Mouse (Mus musculus): ENCODE measurements around the gene Gmnn.

Gmnn gene

GRCm38 (mm10) chr13:24724395-24724759 is 37.3 kb downstream of the Gmnn start:
- POLR2A ChIA-PET, result interaction anchor here in 1 of 4 experiments (1.7 kb wide), 1 partner anchor 11 kb away, joined by 3 read pairs; no protein-coding TSS in a partner anchor
- CTCF ChIA-PET, result interaction anchor here in 2 of 4 experiments (1.1 to 2.1 kb wide), 2 partner anchors 11 kb away, joined by 7 to 8 read pairs; no protein-coding TSS in a partner anchor

- CTCF ChIA-PET, result interaction anchor here in 3 of 4 experiments (1.1 to 2.4 kb wide), 4 partner anchors 10 kb away, joined by 3 to 13 read pairs (median 8); no protein-coding TSS in a partner anchor
- POLR2A ChIA-PET, result interaction anchor here in 1 of 4 experiments (1.5 to 1.7 kb wide), 2 partner anchors 11 kb away, joined by 3 to 4 read pairs; no protein-coding TSS in a partner anchor
Measured at GRCm38 (mm10) chr13:24723699-24724394, 37.9 kb downstream of the Gmnn start.

- CTCF ChIA-PET, result interaction anchor here in 2 of 4 experiments (0.7 to 2.4 kb wide), 2 partner anchors 8 to 14 kb away, joined by 3 to 13 read pairs; no protein-coding TSS in a partner anchor
Measured at GRCm38 (mm10) chr13:24721502-24721901, 40.2 kb downstream of the Gmnn start.

GRCm38 (mm10) chr13:24717677-24718076 is 44.0 kb downstream of the Gmnn start:
- ChIA-PET CTCF (interaction anchor here in 2 of 4 experiments (0.5 to 1.3 kb wide), 3 partner anchors 236 to 301 kb away, joined by 3 to 10 read pairs (median 7); no protein-coding TSS in a partner anchor), POLR2A (no interaction called here)

More at GRCm38 (mm10) chr13:24721502-24721901, 40.2 kb downstream of the Gmnn start:
- POLR2A ChIA-PET, result interaction anchor here in 1 of 4 experiments (0.7 to 1.3 kb wide), 5 partner anchors 10 to 383 kb away, joined by 3 read pairs; no protein-coding TSS in a partner anchor

- ChIA-PET POLR2A (no interaction called here), CTCF (no interaction called here)
Measured at GRCm38 (mm10) chr13:24716441-24716840, 45.3 kb downstream of the Gmnn start.

- ChIA-PET CTCF (interaction anchor here in 2 of 4 experiments (0.6 kb wide), 2 partner anchors 98 to 320 kb away, joined by 4 read pairs; no protein-coding TSS in a partner anchor), POLR2A (no interaction called here)
Measured at GRCm38 (mm10) chr13:24715601-24716000, 46.1 kb downstream of the Gmnn start.

GRCm38 (mm10) chr13:24714360-24714885 is 47.3 kb downstream of the Gmnn start:
- CTCF ChIA-PET, result interaction anchor here in 3 of 4 experiments (0.8 to 2.8 kb wide), 18 partner anchors 8 to 298 kb away, joined by 3 to 22 read pairs (median 6); no protein-coding TSS in a partner anchor
- POLR2A ChIA-PET, result interaction anchor here in 3 of 4 experiments (0.8 to 1.9 kb wide), 12 partner anchors 12 to 232 kb away, joined by 3 to 6 read pairs (median 4); partner anchors contain the start of genes Armh2 (in 1 of the 3) and Gmnn (in 1 of the 3)

GRCm38 (mm10) chr13:24713434-24714000 is 48.2 kb downstream of the Gmnn start:
- CTCF ChIA-PET, result interaction anchor here (0.5 to 2.8 kb wide), 63 partner anchors 9 to 1054 kb away, joined by 3 to 22 read pairs (median 4); no protein-coding TSS in a partner anchor
- POLR2A ChIA-PET, result interaction anchor here (0.6 to 1.9 kb wide), 26 partner anchors 10 to 950 kb away, joined by 3 to 6 read pairs (median 4); partner anchors contain the start of genes Gmnn (in 2 of the 4), Armh2 (in 1 of the 4) and Hist1h1a (in 1 of the 4)

- POLR2A ChIA-PET, result interaction anchor here (0.7 to 1.7 kb wide), 11 partner anchors 11 to 949 kb away, joined by 3 to 5 read pairs (median 4); partner anchors contain the start of genes Armh2 (in 1 of the 4), Gmnn (in 1 of the 4) and Hist1h1a (in 1 of the 4)
- CTCF ChIA-PET, result interaction anchor here (0.6 to 2.8 kb wide), 30 partner anchors 10 to 920 kb away, joined by 3 to 22 read pairs (median 4); no protein-coding TSS in a partner anchor
Measured at GRCm38 (mm10) chr13:24712581-24713130, 49.1 kb downstream of the Gmnn start.

GRCm38 (mm10) chr13:24710968-24711367 is 50.8 kb downstream of the Gmnn start:
- ChIA-PET CTCF (interaction anchor here in 1 of 4 experiments (0.5 kb wide), 1 partner anchor 17 kb away, joined by 4 read pairs; no protein-coding TSS in a partner anchor), POLR2A (no interaction called here)

GRCm38 (mm10) chr13:24709656-24710396 is 51.9 kb downstream of the Gmnn start:
- POLR2A ChIA-PET, result interaction anchor here in 2 of 4 experiments (0.6 to 1.5 kb wide), 5 partner anchors 9 to 964 kb away, joined by 3 to 4 read pairs (median 3); partner anchors contain the start of gene Hist1h2bb (in 1 of the 2)
- CTCF ChIA-PET, result interaction anchor here in 1 of 4 experiments (1.1 to 1.2 kb wide), 2 partner anchors 23 to 917 kb away, joined by 4 to 5 read pairs; no protein-coding TSS in a partner anchor

GRCm38 (mm10) chr13:24702128-24702527 is 59.6 kb downstream of the Gmnn start:
- ChIA-PET CTCF (interaction anchor here in 3 of 4 experiments (0.6 to 2.1 kb wide), 4 partner anchors 11 to 116 kb away, joined by 4 to 7 read pairs (median 6); no protein-coding TSS in a partner anchor), POLR2A (interaction anchor here in 1 of 4 experiments (1.5 kb wide), 2 partner anchors 7 to 12 kb away, joined by 4 read pairs; no protein-coding TSS in a partner anchor)
